Mouse (Mus musculus) kidney, postnatal 36 days (tissue): Measurements from ENCODE around the gene Wdr93.

Experiments used
- DNase-seq, 2 experiments: peaks; one replicate each; pipeline ENCODE4 v3.0.0; 2021 to 2022; ENCODE audit warnings: mixed read lengths in 2 of 2

The Wdr93 gene

DNA sequence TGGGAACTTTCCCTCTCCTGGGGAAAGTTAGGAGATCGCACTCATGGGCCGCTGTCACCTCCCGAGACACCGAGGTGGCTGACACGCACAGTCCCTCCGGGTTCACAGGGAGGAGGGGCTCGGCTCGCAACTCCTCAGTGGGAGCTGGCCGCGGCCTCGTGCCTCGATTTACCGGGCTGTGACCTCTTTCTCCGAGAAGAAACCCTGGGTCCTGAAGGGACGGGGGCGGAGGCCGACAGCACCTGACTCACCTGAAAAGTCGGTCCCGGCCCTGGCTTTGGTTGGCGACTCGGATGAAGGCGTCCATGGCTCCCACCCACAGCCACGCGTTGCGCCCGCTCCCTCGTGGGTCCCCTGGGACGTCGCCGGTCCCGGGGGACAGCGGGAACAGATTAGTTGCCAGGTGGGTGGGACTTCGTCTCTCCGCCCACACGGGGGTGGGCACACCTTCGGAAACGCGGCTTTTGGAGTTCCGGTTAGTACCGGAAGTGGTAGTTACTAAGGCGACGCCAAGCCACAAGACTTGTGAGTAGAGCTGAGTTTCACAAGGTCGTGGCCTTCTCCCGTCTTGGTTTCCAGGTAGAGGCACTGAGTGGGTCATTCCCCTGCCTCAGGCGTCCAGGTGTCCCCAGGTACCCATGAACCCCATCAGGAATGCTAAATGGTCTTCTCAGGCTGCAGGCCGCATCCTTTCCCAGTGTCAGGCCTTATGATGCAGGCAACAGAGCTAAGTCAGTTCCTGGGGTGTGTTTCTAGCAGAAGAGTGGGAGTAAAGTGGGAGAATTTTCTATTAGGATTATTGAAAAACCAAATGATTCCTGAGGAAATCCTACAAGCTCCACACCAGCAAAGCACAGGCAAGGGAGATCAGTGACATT lies at the start of gene Wdr93, which contains the start of gene Pex11a:
TSS of gene Wdr93 (plus strand) at position 505 of the 878 bp plus-strand sequence.
TSS of gene Pex11a (minus strand) at position 473 of the 878 bp plus-strand sequence.
- DNase-seq: peak; percentile 91 to 92

DNA sequence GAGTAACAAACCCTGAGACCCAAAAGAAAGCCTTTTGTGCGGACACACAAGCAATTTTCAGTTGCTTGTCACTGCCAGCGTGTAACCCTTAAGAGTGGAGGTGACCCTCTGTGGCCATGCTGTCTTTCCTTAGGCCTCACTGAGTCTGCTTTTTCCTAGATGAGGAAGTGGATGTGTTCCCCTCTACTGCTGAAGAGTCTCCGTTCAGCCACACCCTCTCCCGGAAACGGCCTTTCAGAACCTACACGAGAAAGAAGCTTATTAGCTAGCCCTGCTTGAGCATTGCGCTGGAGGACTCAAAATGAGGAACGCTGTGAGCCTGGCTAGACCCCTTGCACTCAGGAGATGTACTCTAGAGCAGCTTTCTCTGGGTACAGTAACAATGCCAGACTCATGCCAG lies 46.5 kb upstream of the Wdr93 start:
- no peak for DNase-seq

DNA sequence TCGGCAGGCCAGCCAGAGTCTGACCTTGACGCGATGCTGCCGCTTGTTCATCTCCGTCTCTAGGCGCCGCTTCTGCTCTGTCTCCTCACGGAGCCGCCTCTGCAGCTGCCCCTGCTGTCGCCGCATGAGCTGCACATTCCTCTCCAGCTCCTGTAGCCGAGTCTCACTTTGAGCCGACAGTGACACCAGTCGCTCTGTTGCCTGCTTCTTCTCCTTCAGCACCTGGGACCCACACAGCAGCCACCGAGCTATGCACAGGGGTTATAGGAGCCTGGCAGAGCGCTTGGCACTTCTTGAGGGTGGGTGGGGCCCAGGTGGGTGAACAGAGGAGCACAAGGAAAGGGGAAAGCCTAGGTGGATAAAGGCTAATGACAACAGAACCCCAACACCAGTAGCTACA lies 40.2 kb upstream of the Wdr93 start:
- no peak for DNase-seq

DNA sequence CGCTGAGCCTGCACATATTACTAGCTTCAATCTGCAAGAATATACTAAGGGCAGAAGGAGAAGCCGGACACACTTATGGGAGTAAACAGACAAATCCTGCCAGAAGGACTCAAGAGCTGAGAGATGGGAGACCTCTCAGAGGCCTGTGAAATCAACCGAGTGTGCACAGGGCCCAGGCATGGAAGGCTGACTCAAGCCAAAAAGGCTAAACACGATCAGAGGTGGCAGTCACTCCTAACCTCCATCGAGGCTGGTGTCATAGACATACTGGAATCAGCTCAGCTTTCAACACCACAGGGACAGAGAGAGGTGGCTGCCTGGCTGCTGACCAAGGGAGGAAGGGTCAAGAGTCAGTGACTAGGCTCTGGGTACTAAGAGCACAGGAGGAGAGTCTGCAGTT lies 37.8 kb upstream of the Wdr93 start:
- no peak for DNase-seq

DNA sequence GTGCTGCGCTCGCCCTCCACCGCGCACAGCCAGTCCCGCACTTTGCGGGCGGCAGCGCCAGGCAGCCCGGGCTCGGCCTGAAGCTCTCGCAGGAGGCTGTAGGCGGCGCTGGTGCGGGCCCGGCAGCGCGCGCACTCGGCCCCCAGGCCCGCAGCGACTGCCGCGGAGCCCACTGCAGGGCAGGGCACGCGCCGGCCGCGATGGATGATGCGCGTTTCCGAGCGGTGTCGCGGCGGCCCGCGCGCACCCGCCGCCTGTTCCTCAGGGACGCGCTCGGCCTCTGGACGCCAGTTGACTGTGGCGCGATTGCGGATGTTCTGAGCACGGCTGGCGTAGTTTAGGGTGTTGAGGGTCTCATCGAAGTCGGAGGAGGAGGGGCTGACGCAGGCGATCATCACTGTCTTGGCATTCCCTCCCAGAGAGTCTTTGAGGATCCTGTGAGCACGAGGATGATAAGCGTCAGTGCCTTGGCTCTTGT lies 32.8 kb upstream of the Wdr93 start:
- peak in 1 of 2 experiments; percentile 37 for DNase-seq

DNA sequence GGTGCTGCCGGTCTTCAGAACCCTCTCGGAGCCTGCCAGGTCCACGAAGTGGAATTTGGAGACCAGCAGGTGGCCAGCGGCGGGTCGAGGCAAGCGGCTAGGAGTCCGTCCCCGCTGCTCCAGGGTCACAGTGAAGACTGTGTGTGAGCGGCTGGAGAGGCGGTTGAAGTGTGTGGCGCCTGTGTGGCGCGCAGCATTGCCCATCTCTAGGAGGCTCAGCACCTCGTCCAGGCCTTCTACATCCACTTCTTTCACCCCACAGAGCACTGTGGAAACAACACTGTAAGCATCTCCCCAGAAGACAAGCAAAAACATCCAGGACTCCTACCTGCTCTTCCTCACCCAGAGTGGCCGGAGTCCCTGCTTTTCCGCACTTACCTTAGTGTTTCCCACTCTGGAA lies 32.1 kb upstream of the Wdr93 start:
- no peak for DNase-seq

DNA sequence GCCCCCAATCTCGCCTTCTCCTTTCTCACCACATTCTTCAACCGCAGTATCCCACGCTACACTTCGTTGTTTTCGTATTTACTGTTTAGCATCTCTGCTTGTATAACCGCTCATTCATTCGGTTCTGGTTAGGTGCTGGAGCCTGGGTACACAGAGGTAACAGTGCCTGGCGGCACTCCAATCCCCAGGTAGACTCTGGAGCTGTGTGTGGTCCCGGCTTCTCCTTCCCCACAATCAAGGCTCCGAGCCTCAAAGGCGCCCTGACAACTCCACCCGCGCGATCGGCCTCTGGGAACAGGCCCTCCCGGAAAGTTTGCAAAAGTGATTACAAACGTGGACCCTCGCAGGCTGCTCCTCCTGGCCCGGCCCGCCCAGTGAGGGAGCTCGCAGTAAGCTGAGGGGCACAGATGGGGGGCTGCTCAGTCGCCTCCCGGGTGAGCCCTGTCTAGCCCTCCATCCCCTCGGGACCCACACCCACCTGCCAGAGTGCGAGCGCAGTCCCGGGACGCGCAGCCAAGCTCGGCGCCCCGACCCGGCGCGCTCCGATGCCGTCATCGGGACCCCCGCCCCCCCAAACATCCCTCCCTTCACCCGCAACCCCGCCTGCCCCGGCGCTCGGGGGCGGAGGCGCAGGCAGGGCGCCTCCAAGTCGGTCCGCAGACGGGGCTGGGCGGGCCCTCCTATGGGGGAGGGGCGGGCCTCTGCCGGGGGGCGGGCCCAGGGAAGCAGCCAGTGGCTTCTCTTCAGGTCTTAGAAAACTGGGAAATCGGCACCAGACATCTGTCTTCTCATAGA lies 27.6 kb upstream of the Wdr93 start, which contains the start of gene Kif7:
TSS of gene Kif7 (minus strand) at position 534 of the 795 bp plus-strand sequence.
- peak; percentile 80 to 88 for DNase-seq

DNA sequence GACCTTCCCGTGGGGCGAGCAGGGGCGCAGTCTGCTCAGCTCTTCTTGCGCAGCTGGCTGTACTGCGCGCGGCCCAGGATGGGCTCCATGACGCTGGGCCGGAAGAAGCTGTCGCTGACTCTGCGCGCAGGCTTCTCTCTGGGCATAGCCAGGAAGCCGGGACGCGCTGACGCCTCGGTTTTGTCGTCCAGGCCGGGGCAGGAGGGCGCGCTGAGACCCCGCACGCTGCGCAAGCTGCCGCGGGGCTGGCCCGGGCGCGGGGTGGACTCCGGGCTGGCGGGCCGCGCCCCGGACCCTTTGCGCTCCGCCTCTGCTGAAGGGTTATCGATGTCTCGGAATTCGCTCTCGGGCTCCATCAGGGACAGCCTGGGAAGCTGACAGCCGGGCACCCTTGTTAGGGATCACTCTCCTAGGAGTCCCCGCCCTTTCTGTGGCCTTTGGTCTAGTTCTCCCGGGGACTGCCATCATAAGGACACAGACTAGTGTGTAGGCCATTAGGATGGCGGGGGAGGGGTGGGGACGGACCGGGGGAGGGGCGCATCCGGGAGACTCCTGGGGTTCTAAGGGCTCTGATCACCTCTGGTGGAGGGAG lies 21.5 kb upstream of the Wdr93 start:
- peak in 1 of 2 experiments; percentile 68 for DNase-seq

DNA sequence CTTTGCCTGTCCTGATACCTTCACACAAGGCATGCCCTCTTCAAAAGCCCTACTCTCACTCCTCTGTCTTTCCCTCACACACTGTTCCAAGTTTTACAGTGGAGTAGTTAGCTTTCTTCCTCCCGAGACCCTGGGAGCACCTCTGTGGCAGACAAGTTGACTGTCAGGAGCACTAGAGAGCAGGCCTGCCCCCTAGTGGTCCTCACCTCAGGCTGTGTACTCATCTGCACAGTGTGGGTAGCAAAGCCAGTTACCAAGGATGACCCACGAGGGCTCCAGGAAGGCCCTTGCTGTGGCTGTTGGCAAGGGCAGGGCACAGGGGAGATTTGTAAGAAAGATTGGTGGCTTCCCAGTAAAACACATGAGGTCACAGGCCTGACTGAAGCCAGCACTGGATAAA lies 15.9 kb upstream of the Wdr93 start:
- peak; percentile 71 to 88 for DNase-seq

DNA sequence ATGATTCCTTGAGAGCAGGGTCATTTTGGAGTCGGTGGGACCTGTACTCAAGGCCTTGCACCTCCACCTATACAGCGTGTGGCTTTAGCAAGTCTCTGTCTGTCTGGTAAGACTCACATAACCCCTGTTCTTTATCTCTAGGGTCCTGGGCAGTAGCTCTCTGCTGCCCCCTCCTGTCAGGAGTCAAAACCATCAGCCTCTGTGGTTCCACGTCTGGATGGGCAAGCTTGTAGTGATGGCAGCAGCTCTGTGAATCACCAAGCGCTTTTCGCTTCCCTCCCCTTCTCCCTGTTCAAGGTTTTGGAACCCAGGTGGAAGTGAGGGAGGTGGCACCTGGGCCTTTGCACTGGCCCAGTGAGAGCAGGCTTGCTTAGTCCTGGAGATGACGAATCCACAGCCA lies 14.7 kb upstream of the Wdr93 start:
- peak; percentile 63 to 83 for DNase-seq

DNA sequence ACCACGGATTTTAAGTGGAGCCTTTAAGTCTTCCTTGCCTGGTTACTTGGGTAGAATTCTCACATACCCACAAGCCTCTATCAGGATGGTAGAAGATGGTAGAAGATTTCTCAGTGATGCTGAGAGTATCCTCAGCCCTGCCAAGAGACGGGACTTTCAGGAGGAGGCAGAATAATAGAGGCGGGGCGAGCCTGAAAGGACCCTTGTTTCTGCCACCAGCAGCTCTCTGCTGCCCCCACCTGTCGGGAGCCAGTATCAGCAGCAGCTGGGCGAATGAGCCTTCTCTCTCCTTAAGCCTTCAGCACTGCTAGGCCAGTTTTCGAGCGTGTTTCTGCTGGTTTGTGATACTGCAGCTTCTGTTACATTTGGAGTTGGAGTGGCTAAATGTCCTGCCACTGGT lies 13.8 kb upstream of the Wdr93 start:
- DNase-seq: peak; percentile 59 to 86

DNA sequence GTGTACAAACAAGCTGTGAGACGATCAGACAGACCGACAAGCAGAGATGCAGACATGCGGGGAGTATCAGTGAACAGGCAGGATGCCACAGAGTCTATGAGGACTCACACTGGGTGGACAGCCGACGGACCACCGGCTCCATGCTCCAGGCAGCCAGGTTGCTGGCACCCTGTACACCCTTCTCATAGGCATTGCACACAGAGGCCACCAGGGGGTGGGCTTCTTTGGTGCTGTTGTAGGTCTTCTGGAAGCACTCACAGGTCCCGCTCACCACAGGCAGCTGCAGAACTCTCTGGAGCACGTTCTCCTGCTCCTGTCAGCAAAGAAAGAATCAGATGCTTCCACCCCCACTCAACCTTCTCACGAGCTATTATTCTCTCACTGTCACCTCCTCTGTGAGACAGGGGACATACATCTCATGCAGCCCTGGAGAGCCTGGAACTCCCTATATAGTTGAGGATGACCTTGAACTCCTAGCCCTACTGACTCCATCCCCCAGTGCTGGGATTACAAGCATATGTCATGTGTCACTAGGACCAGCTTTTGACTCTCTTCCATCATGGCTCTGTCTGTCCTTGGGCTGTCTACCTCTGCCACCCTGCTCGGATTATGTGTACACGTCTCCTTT lies 13.1 kb upstream of the Wdr93 start:
- DNase-seq: peak in 1 of 2 experiments; percentile 55

DNA sequence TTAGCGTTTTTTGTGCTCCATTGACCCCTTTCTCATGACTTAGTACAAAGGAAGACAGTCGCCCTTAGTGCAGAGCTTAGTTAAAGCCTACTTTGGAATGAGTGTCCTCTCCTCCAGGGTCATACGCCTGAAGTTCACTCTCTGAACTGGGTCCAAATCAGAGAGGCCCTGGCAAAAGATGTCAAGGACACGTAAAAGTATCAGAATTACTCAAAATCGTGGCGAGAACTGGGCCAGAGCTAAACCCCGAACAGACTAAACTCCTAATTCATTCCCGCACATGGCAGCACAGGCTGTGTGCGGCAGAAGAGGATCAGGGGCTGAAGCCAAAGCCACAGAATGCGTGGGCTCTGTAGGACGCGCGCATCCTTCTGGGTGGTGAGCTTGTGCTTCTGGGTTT lies 11.5 kb upstream of the Wdr93 start:
- no peak for DNase-seq

DNA sequence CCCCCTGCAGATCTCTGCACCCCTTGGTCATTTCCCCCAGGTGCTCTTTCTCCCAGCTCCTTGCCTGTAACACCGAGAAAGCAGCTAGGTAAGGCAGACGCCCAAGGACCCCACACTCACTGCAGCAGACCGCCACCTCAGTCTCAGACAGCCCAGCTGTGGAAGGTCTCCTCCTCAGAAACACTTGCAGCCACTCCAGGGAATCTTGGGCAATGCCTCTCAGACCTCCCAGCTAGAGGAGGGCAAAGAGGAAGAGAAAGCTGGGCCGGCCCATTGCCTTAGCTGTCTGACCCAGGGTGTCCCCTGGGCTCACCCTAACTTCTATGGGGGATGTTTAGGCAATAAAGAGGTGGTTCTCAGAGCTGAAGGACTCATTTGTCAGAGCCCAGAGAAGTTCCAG lies 10.3 kb upstream of the Wdr93 start, which contains the start of gene Plin1:
TSS of gene Plin1 (minus strand) at position 282 of the 400 bp plus-strand sequence.
- no peak for DNase-seq

DNA sequence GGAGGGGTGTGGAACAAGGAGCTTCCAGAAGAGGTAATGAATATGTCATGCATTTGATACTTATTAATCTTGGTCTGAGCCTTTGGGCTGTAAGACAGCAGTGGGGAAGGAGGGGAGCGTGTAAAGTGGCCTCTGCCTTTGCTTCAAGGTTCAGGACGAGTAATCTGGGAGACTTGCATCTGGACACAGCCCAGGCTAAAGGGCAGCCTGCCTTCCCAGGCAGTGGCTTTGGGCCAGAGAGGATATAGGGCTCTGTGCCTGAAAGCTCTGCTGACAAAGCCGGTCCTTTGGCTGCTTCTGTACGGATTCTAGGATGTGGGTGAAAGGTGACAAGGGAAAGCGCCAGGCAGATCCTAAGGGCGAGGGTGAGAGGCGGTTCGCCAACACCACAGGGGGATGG lies 8.4 kb upstream of the Wdr93 start:
- peak; percentile 89 to 95 for DNase-seq

DNA sequence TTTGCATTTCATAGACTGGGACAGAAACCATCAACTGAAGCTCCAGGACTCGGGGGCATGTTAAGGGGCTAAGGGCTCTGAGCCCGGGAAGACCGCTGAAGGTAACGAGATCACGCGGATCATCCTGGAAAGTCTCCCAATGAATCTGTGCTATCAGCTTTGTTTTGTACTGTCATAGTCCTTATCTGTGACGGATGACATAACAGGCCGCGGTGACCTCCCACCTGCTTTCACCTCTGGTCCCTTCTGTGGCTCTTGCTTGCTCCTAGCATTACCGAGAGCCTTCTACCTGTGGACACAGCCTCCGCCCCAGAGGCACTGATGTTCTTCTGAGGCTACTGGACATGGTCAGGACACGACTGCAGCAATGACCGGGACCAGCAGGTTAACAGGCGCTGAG lies 6.5 kb upstream of the Wdr93 start:
- DNase-seq: no peak

DNA sequence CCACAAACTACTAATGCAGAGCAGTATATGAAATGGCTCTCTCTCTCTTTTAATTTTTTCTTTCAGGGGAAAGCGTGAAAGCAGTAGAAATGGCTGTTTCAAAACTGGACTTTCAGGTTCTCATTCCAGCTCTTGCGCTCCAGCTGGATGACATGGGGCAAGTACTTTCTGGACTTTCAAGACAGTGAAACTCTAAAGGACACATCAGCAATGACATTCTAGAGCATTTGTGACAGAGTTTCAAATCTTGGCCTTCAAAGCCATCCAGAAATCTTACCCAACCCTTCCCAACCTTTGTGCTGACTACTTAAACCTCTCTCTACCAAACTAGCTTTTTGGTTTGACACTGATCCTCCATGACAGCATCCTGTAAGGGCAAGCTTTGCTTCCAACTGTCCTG lies 4.0 kb upstream of the Wdr93 start:
- DNase-seq: no peak

DNA sequence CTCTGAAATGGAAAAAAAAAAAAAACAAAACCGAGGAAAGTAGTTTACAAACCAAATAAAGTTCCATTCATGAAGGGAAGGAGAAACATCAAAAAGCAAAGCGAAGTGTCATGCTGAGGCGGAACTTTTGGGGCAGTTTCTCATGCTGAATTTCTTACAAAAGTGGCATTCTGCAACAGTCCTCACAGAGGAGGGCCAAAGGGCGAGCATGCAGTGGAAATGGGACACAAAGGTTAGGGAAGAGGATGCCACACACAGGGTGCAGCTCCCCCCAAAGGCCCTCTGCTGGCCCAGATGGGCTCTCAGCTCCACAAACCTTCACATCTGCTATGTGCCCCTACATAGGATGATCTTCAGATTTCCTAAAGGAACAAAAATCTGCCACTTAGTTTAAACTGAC lies 2.7 kb upstream of the Wdr93 start:
- DNase-seq: peak; percentile 34 to 45

DNA sequence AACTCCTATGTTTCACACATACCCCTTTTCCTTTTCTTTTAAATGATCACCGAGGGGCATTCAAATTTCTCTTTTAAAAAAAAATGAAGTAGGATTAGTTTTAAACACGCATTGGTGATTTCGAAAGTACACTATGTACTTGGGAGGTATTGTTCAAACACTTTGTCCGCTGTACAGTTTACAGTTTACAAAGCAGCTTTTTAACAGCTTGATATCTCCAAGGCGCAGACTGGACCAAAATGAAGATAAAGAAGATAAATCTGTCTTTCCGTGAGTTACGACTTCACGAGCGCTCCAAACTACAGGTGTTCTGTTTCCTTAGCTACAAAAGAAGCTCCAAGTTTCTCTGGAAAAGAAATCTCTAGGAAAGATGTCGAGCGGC lies 695 bp upstream of the Wdr93 start:
- DNase-seq: no peak

DNA sequence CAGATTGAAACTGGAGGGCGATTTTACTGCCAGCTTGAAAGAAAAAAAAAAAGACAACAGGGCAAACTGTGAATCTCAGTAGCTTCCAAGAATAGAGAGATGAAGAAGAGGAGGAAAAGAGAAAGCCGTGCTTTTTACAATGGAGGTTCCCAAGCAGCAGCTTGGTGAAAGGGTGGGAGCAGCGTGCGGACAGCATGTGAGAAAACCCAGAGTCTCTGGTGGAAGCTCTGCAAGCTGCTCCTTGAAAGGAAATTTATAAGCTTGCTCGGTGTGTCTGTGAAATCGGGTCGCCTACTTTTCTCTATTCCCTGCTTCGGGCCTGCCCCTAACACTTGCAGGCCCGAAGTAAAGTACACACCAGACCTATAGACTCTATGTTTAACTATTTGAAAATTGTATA lies 1.1 kb downstream of the Wdr93 start:
- no peak for DNase-seq

DNA sequence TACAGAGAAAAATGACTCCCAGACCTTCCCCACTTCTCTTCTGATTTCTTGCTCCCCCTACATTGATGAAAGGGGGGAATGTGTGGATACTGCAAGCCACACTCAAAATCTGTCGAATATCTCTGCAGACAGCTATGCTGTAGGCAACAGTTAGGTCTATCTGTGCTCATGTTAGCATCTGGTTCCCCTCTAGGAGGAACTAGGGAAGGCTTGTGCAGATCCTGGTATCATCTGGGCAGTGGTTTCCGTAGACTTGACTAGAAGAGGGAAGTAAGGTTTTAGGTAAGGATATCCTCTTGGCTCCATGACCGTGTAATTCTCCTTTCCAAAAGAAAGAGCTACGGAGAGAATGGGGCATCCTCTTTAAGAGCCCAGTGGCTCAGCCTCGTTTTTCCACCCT lies 1.6 kb downstream of the Wdr93 start:
- DNase-seq: no peak

DNA sequence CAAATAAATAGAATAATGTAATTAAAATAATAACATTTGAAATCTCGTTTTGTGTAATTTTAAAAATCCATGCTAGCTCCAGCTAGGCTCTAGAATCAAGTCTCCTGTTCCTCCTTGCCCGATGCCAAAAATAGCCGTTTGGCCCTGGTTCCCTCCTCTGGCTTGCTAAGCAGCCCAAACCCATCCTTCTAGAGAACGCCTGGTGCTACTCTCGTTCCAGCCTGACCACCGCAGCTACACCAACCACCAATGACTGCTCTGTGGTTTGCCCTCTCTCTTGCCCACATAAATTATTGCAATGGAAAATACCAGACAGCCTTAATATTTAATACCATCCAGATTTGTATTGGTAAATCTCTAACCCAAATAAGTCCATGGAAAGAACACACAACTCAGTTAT lies 4.7 kb downstream of the Wdr93 start:
- no peak for DNase-seq

DNA sequence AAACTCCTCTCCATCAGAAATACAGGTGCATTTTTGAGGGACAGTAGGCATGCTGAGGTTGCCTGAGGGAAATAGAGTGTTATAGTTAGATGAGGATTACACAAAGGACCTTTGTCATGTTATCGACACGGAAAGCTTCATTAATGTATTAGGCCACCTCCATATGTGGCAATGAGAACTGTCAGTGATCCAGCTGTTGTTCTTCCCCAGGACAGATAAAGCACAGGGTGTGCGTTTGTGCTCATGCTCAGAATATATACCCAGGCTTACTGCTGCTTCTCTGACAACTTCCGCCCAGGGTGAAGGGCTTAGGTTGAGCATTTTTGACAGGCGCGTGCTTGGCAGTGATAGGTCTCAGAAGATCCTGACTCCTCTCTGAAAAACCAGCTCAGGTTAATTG lies 6.5 kb downstream of the Wdr93 start:
- no peak for DNase-seq
